Mouse (Mus musculus) intestine, postnatal 0 days (tissue): ENCODE results near the gene Krtap10-4. TPM values are rescaled to one million over a fixed set of nuclear protein-coding genes. Genes with fewer than 3 reads are reported as not detected.

Experiments
- ATAC-seq: fragments of 200-750 bp; cut with Nextera tagmentation; 2 replicates; pipeline ENCODE4 v1.8.0; 2017; ENCODE audit warnings: mild to moderate bottlenecking, moderate TSS enrichment, moderate library complexity
- H3K27ac ChIP-seq: fragments of 300-500 bp; sonication (generic); 2 replicates; pipeline ENCODE4 v1.5.1; 2014; ENCODE audit warnings: mild to moderate bottlenecking, low read depth, low read length, moderate library complexity
- H3K27me3 ChIP-seq: fragments of 300-500 bp; sonication (generic); replicated peaks from 2 replicates; pipeline ENCODE4 v1.6.1; 2014; ENCODE audit warnings: low read length, mixed read lengths; ENCODE audit not compliant: control insufficient read depth, insufficient read depth
- H3K36me3 ChIP-seq: fragments of 300-500 bp; sonication (generic); 2 replicates; pipeline ENCODE4 v1.6.1; 2014; ENCODE audit warnings: mild to moderate bottlenecking, moderate library complexity; ENCODE audit not compliant: control insufficient read depth, insufficient read depth
- H3K4me1 ChIP-seq: fragments of 300-500 bp; sonication (generic); replicated peaks from 2 replicates; pipeline ENCODE4 v1.6.1; 2014; ENCODE audit warnings: antibody characterized with exemption, low read length, mixed read lengths; ENCODE audit not compliant: control insufficient read depth, insufficient read depth
- H3K4me2 ChIP-seq: fragments of 300-500 bp; sonication (generic); replicated peaks from 2 replicates; pipeline ENCODE4 v1.6.1; 2014; ENCODE audit warnings: low read depth, mild to moderate bottlenecking, moderate library complexity
- H3K4me3 ChIP-seq: fragments of 300-500 bp; sonication (generic); 2 replicates; pipeline ENCODE4 v1.5.1; 2014; ENCODE audit warnings: low read depth, low read length
- H3K9ac ChIP-seq: fragments of 300-500 bp; sonication (generic); 2 replicates; pipeline ENCODE4 v1.6.1; 2014; ENCODE audit warnings: mild to moderate bottlenecking, low read depth, low read length
- H3K9me3 ChIP-seq: fragments of 300-500 bp; sonication (generic); 2 replicates; pipeline ENCODE4 v1.6.1; 2016; ENCODE audit warnings: mixed run types; ENCODE audit not compliant: control insufficient read depth
- CTCF ChIP-seq: sonication (generic); IDR thresholded peaks from 2 replicates; pipeline ENCODE4 v1.5.1; 2016; ENCODE audit warnings: low read depth, mild to moderate bottlenecking, control low read depth, antibody characterized with exemption, moderate library complexity
- WGBS: fragments of 180-500 bp; shearing (Covaris S2); extraction: QIAGEN DNeasy Blood & Tissue Kit; methylation state at CpG from one replicate; pipeline ENCODE4 v1.1.7; 2014; 5-methylcytosine and 5-hydroxymethylcytosine counted together
- polyA plus RNA-seq: library from polyadenylated mRNA; unstranded; fragments of >200 nt; fragmentation: Nextera tagmentation; extraction: Ambion mirVana; gene quantifications from 2 replicates; pipeline ENCODE4 v1.2.1, GENCODE M21; 2015

Krtap10-4 gene
- not detected in 2 replicates for polyA plus RNA-seq

GRCm38 (mm10) chr10:77826951-77827350, at the start of gene Krtap10-4:
Gene Krtap10-4, minus strand, starts transcription at chr10:77827095.
- Histone ChIP-seq H3K4me3 (no peak within 1 kb of the TSS), H3K9ac (no peak within 1 kb of the TSS), H3K27me3 (no peaks in the 10 kb centered on the region), H3K9me3 (no peaks in the 10 kb centered on the region), H3K4me2 (no peak within 1 kb of the TSS), H3K27ac (no peak within 1 kb of the TSS), H3K36me3 (no peaks in the 10 kb centered on the region), H3K4me1 (no peaks in the 10 kb centered on the region)
- no peak for TF ChIP-seq CTCF
- WGBS = 49% methylated on average over 6 of the region's 6 CpGs
- no peak for ATAC-seq

GRCm38 (mm10) chr10:77869651-77870050, 42.8 kb upstream of the Krtap10-4 start:
- Histone ChIP-seq H3K27ac (no peak overlapping the region), H3K4me1 (no peaks in the 10 kb centered on the region), H3K9me3 (no peaks in the 10 kb centered on the region), H3K9ac (no peak overlapping the region), H3K4me3 (no peak overlapping the region), H3K27me3 (no peaks in the 10 kb centered on the region), H3K4me2 (no peak overlapping the region), H3K36me3 (no peaks in the 10 kb centered on the region)
- no peak for ATAC-seq
- WGBS = 86% methylated on average over 7 of the region's 7 CpGs
- no peak for TF ChIP-seq CTCF

- no peaks in the 10 kb centered on the region for H3K27me3 ChIP-seq
- H3K9ac ChIP-seq = no peak overlapping the region
- no peaks in the 10 kb centered on the region for H3K36me3 ChIP-seq
- H3K9me3 ChIP-seq = no peaks in the 10 kb centered on the region
- WGBS = 20% methylated on average over 1 of the region's 1 CpGs
- H3K4me1 ChIP-seq = no peaks in the 10 kb centered on the region
- no peak for TF ChIP-seq CTCF
- no peak for ATAC-seq
- H3K4me2 ChIP-seq = no peak overlapping the region
- no peak overlapping the region for H3K4me3 ChIP-seq
- no peak overlapping the region for H3K27ac ChIP-seq
Measured at GRCm38 (mm10) chr10:77867546-77867945, 40.7 kb upstream of the Krtap10-4 start.

- no peak overlapping the region for H3K9ac ChIP-seq
- H3K4me3 ChIP-seq = peak overlapping the region; percentile 22
- no peak for ATAC-seq
- H3K27ac ChIP-seq = no peak overlapping the region
- peak overlapping the region; percentile 57 for H3K4me2 ChIP-seq
- TF ChIP-seq CTCF = no peak
- H3K9me3 ChIP-seq = no peaks in the 10 kb centered on the region
- no peaks in the 10 kb centered on the region for H3K4me1 ChIP-seq
- 36% methylated on average over 11 of the region's 11 CpGs for WGBS
- H3K27me3 ChIP-seq = no peaks in the 10 kb centered on the region
- H3K36me3 ChIP-seq = no peaks in the 10 kb centered on the region
Measured at GRCm38 (mm10) chr10:77864762-77865143, 37.9 kb upstream of the Krtap10-4 start.

GRCm38 (mm10) chr10:77864067-77864761, 37.3 kb upstream of the Krtap10-4 start:
- ATAC-seq = peak; percentile 93
- H3K4me2 ChIP-seq = peak overlapping the region; percentile 57
- H3K9ac ChIP-seq = no peak overlapping the region
- no peaks in the 10 kb centered on the region for H3K36me3 ChIP-seq
- H3K4me3 ChIP-seq = peak overlapping the region; percentile 22
- no peak overlapping the region for H3K27ac ChIP-seq
- H3K9me3 ChIP-seq = no peaks in the 10 kb centered on the region
- H3K4me1 ChIP-seq = no peaks in the 10 kb centered on the region
- peak; percentile 51 for TF ChIP-seq CTCF
- WGBS = 28% methylated on average over 14 of the region's 14 CpGs
- H3K27me3 ChIP-seq = no peaks in the 10 kb centered on the region

GRCm38 (mm10) chr10:77861675-77862074, 34.8 kb upstream of the Krtap10-4 start, which contains the start of gene Gm3285:
Gene Gm3285, plus strand, starts transcription at chr10:77861975.
- Histone ChIP-seq H3K27me3 (no peaks in the 10 kb centered on the region), H3K27ac (no peak within 1 kb of the TSS), H3K4me3 (no peak within 1 kb of the TSS), H3K36me3 (no peaks in the 10 kb centered on the region), H3K4me2 (no peak within 1 kb of the TSS), H3K9ac (no peak within 1 kb of the TSS), H3K4me1 (no peaks in the 10 kb centered on the region), H3K9me3 (no peaks in the 10 kb centered on the region)
- no peak for ATAC-seq
- WGBS = 55% methylated on average over 7 of the region's 7 CpGs
- TF ChIP-seq CTCF = no peak

- no peaks in the 10 kb centered on the region for H3K27me3 ChIP-seq
- 71% methylated on average over 9 of the region's 9 CpGs for WGBS
- H3K9me3 ChIP-seq = no peaks in the 10 kb centered on the region
- no peaks in the 10 kb centered on the region for H3K4me1 ChIP-seq
- no peak within 1 kb of the TSS for H3K27ac ChIP-seq
- no peak for TF ChIP-seq CTCF
- no peaks in the 10 kb centered on the region for H3K36me3 ChIP-seq
- H3K4me3 ChIP-seq = no peak within 1 kb of the TSS
- H3K4me2 ChIP-seq = no peak within 1 kb of the TSS
- H3K9ac ChIP-seq = no peak within 1 kb of the TSS
- no peak for ATAC-seq
Measured at GRCm38 (mm10) chr10:77852559-77852958, 25.7 kb upstream of the Krtap10-4 start, which contains the start of gene Gm10318. Gene Gm10318, plus strand, starts transcription at chr10:77852859.
